Mouse (Mus musculus): ENCODE data around the gene Fam114a2.
A peak's percentile ranks its signal among the peaks of the same experiment; 100 is the strongest.

The Fam114a2 gene

DNA sequence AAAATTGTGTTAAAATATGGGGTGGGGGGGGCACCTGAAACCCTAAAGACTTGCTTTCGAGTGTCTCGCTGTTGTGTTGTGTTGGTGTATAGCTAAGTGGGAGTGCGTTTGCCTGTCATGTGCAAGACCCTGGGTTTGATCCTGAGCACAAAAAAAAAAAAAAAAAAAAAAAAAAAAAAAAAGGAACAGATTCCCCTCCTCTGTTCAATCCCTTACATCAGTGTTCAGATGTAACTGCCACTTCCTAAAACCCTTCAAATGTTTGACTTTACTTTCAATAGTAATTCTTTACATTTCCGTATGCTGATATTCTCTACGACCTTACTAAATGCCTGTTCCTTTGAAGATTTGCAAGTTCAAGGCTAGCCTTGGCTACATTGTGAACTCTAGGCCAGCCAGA lies 887 bp upstream of the Fam114a2 start:
- no peak for DNase-seq (ENCODE audit: extremely low spot score, low spot score)

DNA sequence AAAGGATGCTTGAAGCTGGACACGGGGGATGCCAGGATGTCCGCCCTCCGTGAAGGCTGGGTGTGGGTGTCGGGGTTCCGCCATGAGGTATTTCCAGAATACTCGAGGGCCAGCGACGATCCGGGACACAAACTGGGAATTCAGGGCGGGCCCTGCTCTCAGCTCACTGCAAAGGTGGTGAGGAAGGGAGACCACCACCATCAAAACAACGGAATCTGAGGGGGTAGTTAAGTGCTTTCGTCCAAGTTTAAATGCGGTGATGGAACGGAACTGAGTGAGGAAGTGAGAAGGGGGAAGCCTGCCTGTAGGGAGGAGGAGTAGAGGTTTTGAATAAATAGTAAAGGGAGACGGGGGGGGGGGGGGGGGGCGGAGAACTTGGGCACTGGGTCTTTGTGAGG lies 333 bp upstream of the Fam114a2 start:
- no peak for DNase-seq (ENCODE audit: extremely low spot score, low spot score)

DNA sequence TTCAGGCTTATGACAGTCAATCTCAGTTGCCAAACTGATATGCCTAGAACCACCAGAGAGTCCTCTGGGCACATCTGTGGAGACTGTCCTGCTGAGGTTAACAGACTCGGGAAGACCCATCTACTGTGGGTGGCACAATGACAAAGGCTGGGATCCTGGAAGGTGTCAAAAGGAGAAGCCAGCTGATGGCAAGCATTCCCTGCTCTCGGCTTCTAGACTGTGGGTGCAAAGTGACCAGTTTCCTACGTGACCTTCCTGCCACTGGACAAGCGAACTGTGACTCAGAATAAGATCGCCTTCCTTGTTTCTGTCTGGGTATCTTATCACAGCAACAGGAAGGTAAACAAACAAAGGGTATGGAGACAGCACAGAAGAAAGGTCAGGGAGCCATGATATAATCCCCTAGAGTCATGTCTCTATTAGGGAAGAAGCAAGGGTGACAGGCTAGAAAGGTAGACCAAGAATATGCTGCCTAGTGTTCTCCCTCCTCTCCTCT lies 1.4 kb downstream of the Fam114a2 start:
- no peak for DNase-seq (ENCODE audit: extremely low spot score, low spot score)

DNA sequence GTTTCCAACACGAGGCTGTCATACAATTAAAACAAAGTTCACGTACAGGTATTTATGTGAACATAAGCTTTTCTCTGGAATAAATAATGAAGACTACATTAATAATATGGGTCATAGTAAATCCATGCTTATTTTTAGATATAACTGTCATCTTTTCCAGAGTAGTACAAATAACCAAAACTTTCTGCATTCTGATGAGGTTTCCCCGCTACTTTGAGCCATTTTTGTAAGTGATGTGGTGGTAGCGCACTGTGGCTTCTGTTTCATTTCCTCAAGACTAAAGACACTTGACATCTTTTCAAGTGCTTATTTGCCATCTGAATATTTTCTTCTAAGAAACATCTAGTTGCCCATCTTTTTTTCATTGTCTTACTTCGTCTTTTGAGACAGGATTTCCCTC lies 3.2 kb downstream of the Fam114a2 start:
- DNase-seq (ENCODE audit: extremely low spot score, low spot score) = no peak

DNA sequence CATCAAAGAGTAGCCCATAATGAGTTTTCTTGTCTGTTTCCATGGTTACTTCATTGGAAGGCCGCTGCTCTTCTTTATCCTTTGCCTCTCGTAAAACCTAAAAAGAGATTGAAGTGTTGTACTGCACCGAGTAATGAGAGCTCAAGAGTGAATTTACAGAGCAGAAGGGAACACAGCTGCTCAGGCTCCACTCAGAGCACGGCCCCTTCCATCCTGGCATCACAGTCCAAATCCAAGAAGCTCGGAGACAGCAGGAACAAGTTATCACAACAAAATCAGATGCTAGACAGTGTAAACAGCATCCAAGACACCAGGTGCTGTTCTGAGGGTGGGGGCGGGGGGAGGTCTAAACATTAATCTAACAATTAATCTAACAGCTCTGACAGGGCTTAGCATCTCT lies 11.5 kb downstream of the Fam114a2 start:
- no peak for DNase-seq (ENCODE audit: extremely low spot score, low spot score)

DNA sequence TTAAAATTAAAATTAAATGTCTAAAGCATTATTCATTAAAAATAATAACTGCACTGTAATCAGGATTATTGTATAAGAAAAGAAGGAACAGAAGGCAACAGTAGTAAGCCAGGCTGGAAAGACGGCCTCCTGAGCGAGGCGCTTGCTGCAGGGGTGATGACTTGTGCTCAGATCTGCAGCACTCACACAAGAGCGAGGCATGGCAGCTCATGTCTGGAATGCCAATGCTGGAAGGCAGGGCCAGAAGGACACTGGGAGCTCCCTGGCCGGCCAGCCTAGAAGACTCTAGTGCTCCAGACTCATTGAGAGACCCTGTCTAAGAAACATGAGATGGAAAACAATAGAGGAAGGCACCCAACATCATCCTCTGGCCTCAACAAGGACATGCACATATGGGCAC lies 15.3 kb downstream of the Fam114a2 start:
- no peak for DNase-seq (ENCODE audit: extremely low spot score, low spot score)

DNA sequence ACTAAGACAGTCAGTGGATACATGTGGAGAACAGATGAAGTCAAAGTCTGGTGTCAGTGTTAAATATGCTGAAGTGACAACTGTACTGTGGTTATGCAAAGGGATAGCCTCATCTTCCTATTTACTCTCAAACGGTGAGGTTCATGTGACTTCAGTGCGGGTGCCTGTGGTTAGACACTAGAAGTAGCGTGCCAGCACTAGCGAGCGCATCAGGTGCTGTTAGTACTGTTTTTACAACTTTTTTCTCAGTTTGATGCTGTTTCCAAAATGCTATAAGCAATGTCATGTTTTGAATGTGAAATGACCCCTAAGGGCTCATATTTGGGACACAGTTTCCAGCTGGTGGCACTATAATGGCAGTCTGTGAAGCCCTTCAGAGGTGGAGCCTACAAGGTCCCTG lies 20.2 kb downstream of the Fam114a2 start:
- DNase-seq (ENCODE audit: extremely low spot score, low spot score) = no peak

DNA sequence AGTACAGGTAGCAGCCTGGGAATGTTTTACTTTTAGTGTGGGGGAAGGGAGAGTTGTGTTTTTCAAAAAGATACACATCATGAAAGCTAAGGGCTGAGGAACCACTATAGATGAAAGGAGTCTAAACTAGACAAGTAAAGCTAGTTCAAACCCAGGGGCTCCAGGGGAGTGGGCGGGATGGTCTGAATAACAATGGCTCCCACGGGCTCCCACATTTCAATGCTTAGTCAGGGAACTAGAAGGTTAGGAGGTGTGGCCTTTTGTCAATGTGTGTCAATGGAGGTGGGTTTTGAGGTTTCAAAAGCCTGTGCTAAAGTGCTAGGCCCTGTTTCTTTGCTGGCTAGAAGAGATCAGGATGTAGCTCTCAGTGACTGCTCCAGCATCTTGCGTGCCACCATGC lies 20.7 kb downstream of the Fam114a2 start:
- DNase-seq (ENCODE audit: extremely low spot score, low spot score) = no peak

DNA sequence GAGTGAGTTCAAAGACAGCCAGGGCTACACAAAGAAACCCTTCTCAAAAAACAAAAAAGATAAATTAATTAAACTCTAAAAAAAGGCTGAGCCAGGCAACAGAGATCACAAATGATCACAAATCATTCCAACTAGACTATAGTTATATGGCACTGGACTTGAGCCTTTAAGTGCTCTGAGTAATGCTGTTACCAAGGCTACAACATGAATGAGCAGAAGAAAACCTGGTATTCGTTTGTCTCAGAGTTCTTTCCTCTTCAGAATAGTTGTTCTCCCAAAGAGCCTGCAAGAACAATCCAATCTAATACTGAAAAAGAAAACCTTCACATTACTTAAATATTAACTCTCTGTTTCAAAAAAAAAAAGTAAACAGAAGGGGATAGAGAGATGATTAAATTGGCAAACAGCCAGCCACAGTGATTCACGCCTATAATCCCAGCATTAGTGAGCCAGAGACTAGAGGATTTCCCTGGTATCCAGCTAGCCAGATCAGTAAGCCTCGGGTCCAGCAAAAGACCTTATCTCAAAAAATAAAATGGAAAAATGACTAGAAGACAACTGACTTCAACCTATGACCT lies 21.9 kb downstream of the Fam114a2 start:
- no peak for DNase-seq (ENCODE audit: extremely low spot score, low spot score)

DNA sequence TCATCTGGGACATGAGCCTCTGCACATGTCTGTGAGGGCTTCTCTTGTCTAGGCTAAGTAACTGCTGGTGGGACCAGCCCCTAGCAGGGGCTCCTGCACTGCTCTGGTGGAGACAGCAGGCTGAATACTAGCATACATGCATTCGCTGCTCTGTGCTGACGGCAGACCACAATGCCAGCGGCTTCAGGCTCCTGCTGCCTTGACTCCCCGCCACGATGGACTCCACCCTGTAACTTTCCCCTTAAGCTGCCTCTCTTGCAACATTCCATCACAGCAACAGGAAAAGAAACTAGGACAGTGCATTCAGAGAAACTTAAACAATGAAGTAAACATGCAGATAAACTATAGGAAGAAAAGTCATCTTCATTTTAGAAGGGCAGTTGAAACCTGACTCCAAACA lies 30.0 kb downstream of the Fam114a2 start:
- DNase-seq (ENCODE audit: extremely low spot score, low spot score) = no peak

DNA sequence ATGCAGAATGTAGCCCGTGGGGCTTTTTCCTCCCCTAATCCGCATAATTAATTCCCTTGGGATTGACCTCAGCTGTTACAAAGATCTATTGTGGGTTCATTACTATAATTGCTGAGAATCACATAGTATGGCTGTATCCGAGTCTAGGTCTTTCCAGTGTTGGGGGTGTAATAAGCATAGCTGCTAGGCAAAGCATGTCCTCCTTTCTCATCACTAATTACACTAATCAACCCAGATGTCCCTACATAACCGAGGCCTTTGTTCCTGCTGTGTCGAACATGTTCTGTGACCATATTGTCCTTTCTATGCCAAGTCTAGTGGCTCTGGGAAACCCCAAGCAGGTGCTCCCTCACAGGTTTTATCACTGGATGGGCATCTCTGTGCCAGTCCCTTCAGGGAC lies 40.3 kb downstream of the Fam114a2 start:
- DNase-seq (ENCODE audit: extremely low spot score, low spot score) = no peak

DNA sequence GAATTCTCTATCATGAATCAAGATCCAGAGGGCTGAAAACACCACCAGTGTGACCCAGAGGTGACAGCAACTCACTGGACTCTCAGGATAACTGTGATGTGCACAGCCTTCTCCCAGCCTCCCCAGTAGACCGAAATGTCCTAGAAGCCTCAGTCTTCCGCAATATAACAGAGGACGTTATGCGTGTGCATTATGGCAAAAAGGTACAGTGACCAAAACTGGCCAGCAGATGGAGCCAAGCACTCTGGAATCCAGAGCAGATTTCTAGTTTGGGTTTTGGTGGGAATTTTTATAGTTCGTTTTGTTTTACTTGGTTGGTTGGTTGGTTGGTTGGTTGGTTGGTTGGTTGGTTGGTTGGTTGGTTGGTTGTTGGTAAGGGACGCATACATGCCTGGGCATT lies 43.3 kb downstream of the Fam114a2 start:
- DNase-seq (ENCODE audit: extremely low spot score, low spot score) = peak; percentile 43

DNA sequence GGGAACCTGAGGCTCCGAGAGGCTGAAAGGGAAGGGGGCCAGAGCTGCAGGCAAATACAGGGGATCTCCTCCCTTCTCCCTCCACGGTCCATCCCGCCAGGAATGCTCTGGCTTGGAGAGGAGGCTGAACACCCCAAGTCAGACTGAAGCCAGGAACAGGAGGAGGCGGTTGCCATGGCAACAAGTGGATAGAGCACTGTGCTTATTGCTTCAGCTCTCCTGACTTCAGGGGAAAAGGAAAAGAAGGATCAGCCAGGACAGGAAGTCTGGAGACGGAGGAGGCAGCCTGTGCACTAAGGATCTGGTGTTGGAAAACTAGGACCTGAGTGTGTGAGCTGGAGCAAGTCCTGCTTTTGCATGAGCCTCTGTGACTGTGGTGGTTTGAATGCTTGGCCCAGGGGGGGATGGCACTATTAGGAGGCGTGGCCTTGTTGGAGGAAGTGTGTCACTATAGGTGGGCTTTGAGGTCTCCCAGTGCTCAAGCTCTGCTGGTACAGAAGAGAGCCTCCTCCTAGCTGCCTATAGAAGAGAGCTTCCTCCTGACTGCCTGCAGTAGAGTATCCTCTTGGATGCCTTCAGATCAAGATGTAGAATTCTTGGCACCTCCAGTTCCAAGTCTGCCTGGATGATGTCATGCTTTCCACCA lies 44.0 kb downstream of the Fam114a2 start:
- DNase-seq (ENCODE audit: extremely low spot score, low spot score) = no peak

DNA sequence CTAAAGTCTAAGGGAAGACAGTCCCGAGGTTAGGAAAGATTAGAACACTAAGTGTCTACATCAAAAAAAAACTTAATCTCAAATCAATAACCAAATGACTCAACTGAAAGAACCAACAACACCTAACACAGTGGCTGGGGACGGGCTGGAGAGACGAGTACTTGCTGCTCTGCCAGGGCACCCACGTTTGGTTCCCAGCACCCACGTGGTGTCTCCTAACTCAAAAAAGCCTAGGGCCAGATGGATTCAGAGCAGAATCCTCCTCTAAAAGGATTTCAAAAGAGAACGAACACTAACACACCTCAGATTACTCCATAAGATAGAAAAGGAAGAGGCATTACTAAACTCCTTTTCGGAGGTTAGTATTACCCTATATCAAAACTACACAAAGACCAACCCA lies 47.4 kb downstream of the Fam114a2 start:
- no peak for DNase-seq (ENCODE audit: extremely low spot score, low spot score)

DNA sequence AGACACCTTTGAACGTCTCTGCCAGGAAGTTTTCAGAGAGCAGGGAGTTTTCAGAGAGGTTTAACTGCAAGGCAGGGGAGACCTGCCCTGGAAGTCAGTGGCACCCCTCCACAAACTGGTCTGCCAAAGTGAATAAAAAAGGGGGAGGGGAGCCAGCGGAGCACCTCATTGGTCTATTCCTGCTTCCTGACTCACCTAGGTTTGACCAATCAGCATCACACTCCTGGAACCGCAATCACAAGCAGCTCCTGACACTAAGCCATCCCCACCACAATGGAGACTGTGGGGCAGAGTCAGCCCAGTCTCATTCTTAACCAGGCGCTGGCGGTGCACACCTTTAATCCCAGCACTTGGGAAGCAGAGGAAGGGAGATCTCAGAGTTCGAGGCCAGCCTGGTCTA lies 48.4 kb downstream of the Fam114a2 start:
- DNase-seq (ENCODE audit: extremely low spot score, low spot score) = no peak

DNA sequence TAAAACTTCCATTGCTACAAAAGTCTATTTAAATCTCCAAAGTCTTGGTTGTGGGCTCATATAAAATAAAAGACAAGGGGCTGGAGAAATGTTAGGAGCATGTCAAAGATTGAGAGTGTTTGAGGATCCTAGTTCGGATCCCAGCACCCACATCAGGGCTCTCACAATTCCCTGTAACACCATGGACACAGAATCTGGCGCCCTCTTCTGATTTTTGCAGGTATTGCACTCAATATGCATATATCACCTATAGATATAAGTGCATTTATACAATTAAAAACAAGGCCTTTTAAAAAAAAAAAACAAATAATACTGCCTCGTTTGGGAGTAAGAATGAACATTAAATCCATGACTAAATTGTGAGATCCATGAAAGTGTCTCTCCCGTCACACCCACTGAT lies 49.7 kb downstream of the Fam114a2 start:
- no peak for DNase-seq (ENCODE audit: extremely low spot score, low spot score)

DNA sequence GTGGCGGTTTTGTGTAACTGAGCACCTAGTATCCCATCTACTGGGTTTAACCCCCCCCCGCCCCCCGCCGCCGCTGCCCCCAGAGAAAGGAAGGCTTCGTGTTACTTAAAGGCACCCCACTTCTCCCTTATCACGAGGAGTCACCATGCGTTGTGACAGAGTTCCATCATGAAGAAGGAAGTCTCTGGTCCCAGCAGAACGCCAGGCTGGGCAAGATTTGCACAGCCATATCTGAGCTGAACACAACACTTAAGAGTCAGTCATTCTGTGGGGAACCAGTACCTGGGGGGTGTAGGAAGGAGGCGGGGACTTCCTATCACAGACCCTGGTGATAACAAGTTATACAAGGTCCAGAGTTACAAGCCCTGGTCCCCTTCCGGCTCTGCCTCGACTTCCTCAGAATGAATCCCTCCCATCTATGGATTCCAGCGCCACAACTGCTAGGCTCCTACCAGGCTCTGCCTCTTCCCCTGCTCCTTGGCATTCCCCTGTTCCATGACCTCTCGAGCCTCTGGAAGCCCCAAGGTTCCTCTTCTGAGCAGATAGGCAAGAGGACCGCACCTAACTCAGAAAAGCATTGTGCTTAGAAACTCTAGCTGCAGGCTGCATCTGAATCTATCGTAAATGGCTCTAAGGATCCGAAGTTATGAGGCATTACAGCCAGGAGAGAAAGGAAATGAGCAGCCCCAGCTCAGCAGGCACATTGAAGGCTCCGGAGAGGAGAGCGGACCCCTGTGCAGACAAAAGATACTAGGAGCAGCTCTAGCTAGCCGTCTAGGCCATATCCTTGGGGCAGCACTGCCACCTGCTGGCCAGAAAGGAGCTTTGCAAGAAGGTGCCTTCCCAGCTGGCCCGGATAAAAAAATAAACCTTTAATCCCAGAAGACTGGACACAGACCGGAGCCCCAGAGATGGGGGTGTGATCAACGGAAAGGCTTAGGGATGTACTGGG lies 51.0 kb downstream of the Fam114a2 start:
- peak; percentile 78 for DNase-seq (ENCODE audit: extremely low spot score, low spot score)

DNA sequence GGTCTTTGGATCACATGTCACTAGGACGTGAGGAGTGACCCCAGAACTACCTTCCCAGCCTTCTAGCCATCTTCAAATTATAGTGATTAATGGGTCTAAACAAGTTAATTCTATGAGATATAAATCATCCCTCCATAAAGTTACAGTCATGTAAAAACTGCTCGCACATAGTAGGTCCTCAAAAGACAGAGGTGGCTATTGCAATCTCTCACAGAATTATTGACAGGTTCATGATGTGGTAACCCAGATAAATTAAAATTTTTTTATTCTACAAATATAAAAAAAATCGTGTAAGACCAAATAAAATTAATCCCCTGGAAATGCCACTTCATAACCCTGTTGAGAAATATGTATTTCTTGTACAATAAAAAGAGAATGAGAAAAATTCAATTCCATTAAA lies 52.6 kb downstream of the Fam114a2 start:
- DNase-seq (ENCODE audit: extremely low spot score, low spot score) = no peak

DNA sequence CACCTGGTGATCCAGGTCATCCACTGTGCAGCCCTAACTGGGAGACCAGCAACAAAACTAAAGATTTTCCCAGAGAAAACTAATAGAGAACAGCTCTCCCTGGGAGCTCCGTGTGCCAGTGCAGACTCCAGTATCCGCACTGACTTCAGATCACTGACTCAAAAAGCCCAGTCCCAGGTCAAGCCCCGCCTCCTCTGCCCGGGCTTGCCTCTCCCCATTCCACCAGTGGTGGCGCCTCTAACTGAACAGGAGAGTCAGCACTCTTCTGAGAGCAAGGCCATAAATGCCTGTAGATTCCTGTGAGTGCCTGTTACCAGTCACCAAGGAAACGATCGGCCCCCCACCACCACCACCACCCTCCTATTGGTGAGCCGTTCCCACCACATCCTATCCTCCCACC lies 53.4 kb downstream of the Fam114a2 start:
- no peak for DNase-seq (ENCODE audit: extremely low spot score, low spot score)

DNA sequence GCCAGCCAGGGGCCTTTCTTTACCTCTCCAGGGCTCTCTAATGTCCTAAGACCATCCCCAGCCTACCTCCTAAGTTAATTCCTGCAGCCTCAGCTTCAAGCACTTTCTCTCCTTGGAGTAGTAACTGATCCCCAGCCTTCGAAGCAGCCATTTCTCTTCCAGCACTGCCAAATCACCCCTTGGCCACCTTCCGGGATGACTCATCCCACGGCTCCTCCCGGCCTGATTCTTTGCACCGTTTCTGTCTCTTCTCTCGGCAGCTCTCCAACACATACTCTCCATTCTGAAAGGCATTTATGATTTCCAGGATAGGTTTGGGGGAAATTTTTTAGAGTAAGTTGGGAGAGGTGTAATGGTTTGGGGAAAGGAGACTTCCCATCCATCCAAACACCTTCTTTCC lies 58.7 kb downstream of the Fam114a2 start:
- no peak for DNase-seq (ENCODE audit: extremely low spot score, low spot score)

DNA sequence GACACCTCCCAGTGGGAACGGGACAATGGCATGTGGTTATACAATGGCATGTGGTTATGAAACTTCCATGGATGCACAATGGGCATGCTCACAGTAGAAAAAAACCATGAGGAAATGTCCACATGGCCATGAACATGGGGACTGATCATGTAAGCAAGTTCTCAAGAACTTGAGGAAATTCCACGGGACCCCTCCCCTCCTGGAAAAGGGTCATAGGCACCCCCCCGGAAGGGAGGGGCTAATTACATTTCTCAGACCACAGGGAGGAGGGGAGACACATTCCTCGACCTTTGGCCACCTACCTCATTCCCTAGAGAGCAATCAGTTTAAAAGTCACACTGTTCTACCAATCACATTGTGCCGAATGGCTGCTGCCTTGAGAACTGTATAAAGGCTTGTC lies 64.0 kb downstream of the Fam114a2 start:
- DNase-seq (ENCODE audit: extremely low spot score, low spot score) = no peak

DNA sequence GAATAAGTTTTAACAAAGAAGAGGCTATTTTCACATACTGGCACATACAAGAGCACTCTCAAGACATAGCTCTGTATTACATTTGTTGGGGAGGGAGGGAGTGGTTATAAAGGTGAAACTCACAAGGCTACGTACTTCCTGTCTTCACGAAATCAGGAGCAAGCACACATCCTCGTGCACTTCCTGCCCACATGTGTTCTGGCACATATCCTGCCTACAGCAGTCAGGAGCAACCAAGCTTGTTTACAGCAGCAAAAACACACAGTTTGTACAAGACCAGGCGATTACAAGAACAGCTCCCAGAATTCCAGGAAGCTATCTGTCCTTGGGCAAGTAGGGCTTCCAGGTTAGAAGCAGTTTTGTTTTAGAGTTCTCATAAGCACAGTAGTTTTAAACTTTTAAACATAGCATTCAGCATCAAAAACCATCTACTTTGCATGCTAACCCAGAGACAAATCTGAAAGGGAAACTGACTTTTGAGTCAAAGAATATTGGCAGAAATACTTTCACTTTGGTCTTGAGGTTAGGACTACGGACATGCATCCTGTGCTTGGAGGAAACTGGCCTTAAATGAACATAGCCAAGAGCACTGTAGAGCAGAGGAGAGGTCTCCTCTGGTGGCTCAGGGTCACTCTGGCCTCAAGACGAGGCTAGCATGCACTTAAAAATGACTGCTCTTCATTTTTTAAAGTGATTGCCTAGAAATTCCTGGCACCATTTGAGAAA lies 73.0 kb downstream of the Fam114a2 start:
- DNase-seq (ENCODE audit: extremely low spot score, low spot score) = no peak
